Mouse (Mus musculus) lung, embryonic 15.5 days (tissue): ENCODE results near the gene Gm21958. TPM values are rescaled to one million over a fixed set of nuclear protein-coding genes. Genes with fewer than 3 reads are reported as not detected.

ENCODE experiments used
- ATAC-seq: fragments of 200-750 bp; cut with Nextera tagmentation; 2 replicates; pipeline ENCODE4 v1.8.0; 2017; ENCODE audit warnings: moderate number of reproducible peaks, borderline replicate concordance; ENCODE audit not compliant: low FRiP score, low TSS enrichment; ENCODE audit errors: extremely low read depth
- H3K27ac ChIP-seq: fragments of 300-500 bp; sonication (generic); 2 replicates; pipeline ENCODE4 v1.5.1; 2015; ENCODE audit warnings: moderate library complexity, mild to moderate bottlenecking, inconsistent platforms
- H3K27me3 ChIP-seq: fragments of 300-500 bp; sonication (generic); 2 replicates; pipeline ENCODE4 v1.6.1; 2015; ENCODE audit warnings: inconsistent platforms
- H3K36me3 ChIP-seq: fragments of 300-500 bp; sonication (generic); 2 replicates; pipeline ENCODE4 v1.6.1; 2015; ENCODE audit warnings: inconsistent platforms
- H3K4me1 ChIP-seq: fragments of 300-500 bp; sonication (generic); 2 replicates; pipeline ENCODE4 v1.6.1; 2015; ENCODE audit warnings: inconsistent platforms
- H3K4me2 ChIP-seq: fragments of 300-500 bp; sonication (generic); 2 replicates; pipeline ENCODE4 v1.6.1; 2015; ENCODE audit warnings: inconsistent platforms, mild to moderate bottlenecking, moderate library complexity
- H3K4me3 ChIP-seq: fragments of 300-500 bp; sonication (generic); 2 replicates; pipeline ENCODE4 v1.5.1; 2015; ENCODE audit warnings: mild to moderate bottlenecking, inconsistent platforms
- H3K9ac ChIP-seq: fragments of 300-500 bp; sonication (generic); 2 replicates; pipeline ENCODE4 v1.6.1; 2015; ENCODE audit warnings: inconsistent platforms
- H3K9me3 ChIP-seq: fragments of 300-500 bp; sonication (generic); 2 replicates; pipeline ENCODE4 v1.6.1; 2016; ENCODE audit warnings: inconsistent platforms
- WGBS: fragments of 180-500 bp; shearing (Covaris S2); methylation state at CpG from one replicate; pipeline ENCODE4 v1.1.7; 2015; 5-methylcytosine and 5-hydroxymethylcytosine counted together
- polyA plus RNA-seq: library from polyadenylated mRNA; unstranded; fragments of >200 nt; fragmentation: Nextera tagmentation; extraction: Ambion mirVana; gene quantifications from 2 replicates; pipeline ENCODE4 v1.2.1, GENCODE M21; 2015

Gm21958 gene
- 0.65 and 0.70 TPM in 2 replicates for polyA plus RNA-seq

DNA sequence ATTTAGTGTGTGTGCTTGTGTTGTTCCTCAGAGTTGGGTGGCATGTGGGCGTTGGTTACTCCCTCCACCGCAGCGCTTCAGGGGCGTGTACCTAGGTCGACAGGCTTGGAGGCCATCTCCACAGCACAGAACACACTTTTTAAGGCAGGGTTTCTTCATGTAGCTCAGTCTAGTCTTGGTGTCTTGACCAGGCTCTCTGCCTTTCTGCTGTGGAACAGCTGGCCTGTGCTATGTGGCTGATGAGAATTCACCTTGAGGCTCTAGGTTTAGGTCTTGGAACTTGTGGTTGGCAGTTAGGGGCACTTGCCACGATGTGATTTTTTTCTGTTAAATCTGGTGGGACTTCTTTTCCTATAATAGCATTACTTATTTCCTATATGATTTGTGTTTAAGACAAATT is at the start of gene Gm21958:
Gene Gm21958, minus strand, starts transcription at position 101 of the 400 bp plus-strand sequence.
- ATAC-seq, result no peak
- H3K9me3 ChIP-seq, result no peaks in the 10 kb centered on the region
- H3K36me3 ChIP-seq, result peaks cover 71% of the 10 kb centered on the region

DNA sequence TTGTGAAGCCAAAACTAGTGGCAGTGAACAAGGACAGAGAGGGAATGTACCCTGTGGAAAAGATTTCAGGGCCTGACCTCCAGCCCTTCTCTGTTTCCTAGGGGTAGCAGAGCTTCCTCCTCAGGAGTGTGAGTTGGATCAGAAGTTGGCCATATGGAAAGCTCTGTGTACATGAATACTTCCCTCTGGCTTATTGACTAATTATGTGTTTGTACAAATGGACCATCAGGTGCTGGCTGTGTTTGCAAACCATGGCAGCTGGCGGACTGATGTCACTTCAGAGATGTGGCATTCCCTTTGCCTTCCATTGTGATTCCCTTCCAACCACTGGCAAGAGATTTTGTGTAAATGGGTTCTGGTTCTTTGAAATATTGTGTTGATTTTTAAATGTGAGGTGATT is 47.1 kb upstream of the Gm21958 start:
- H3K9me3 ChIP-seq, result no peaks in the 10 kb centered on the region; the same call in 1 of the 2 replicates
- H3K4me1 ChIP-seq, result peaks cover 45% of the 10 kb centered on the region
- no peaks in the 10 kb centered on the region for H3K27me3 ChIP-seq
- H3K4me2 ChIP-seq, result no peak overlapping the region
- H3K4me3 ChIP-seq, result no peak overlapping the region
- no peak overlapping the region for H3K9ac ChIP-seq
- no peaks in the 10 kb centered on the region for H3K36me3 ChIP-seq
- peak; percentile 44; the same call in 1 of the 2 replicates for ATAC-seq
- WGBS, result 36% methylated on average over 1 of the region's 1 CpGs
- no peak overlapping the region for H3K27ac ChIP-seq

More for the DNA sequence above, at the start of gene Gm21958:
- WGBS, result 87% methylated on average over 6 of the region's 6 CpGs
- Histone ChIP-seq H3K9ac (no peak within 1 kb of the TSS), H3K27ac (no peak within 1 kb of the TSS), H3K27me3 (no peaks in the 10 kb centered on the region), H3K4me2 (no peak within 1 kb of the TSS), H3K4me1 (no peaks in the 10 kb centered on the region), H3K4me3 (no peak within 1 kb of the TSS)

DNA sequence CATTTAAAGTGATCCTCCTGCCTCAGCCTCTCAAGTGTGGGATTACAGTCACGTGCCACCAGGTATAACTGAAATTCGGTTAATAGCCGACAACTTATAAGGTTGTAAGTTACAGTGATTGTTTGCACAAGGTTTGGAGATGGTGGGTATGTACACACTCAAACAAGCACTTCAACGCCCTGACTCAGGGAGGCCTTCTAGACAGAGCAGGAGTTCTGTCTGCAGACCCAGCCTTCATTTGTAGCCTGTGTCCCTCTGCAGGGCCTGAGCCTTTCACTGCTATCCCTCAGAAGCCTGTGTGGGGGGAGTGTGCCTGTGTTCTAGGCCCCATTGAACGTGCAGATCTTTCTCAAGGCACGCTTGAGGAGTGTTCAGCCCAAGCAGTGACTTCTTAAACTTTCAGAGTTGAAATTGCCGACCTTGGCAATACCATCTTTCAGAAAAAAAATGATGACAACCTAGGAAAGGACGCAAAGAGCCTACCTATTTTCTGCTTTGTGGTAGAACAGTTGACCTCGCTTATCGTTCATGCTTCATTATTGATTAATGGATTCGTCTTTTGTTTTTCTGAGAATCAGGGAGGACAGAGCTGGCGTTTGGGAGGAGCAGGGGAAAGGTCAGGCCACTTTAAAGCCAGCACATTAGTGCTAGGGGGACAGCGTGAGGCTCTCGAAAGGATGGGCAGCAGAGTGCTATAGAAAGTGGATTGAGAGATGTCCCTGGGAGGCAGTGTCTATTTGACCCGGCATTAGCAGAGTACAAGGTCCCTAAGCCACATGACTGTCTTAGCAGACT is 46.4 kb upstream of the Gm21958 start:
- Histone ChIP-seq H3K4me2 (no peak overlapping the region), H3K4me1 (peaks cover 49% of the 10 kb centered on the region), H3K27me3 (no peaks in the 10 kb centered on the region), H3K27ac (no peak overlapping the region), H3K9ac (no peak overlapping the region), H3K36me3 (no peaks in the 10 kb centered on the region), H3K4me3 (no peak overlapping the region), H3K9me3 (no peaks in the 10 kb centered on the region; the same call in 1 of the 2 replicates)
- 36% methylated on average over 15 of the region's 15 CpGs for WGBS
- no peak for ATAC-seq

DNA sequence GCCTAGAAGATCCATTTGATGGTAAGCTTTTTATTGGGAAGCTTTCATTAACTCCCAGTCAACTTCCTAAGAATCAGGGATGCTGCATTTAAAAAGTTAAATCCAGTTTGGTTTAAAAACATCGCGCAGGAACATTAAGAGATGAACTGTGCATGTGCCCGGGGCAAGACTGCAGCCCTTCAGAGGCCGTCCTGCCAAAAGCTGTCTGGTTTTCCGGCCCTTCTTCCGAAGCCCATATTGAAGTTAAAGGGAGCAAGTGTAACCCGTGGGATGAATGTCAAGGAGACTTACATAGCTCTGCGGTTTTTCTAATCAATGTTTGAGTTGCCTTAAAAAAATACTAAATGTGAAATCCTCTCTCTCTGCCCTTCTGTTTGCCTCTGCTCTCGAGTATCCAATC is 45.1 kb upstream of the Gm21958 start:
- WGBS, result 57% methylated on average over 9 of the region's 9 CpGs
- Histone ChIP-seq H3K4me2 (no peak overlapping the region), H3K36me3 (no peaks in the 10 kb centered on the region), H3K9ac (no peak overlapping the region), H3K9me3 (no peaks in the 10 kb centered on the region; the same call in 1 of the 2 replicates), H3K4me3 (no peak overlapping the region), H3K4me1 (peaks cover 58% of the 10 kb centered on the region), H3K27me3 (no peaks in the 10 kb centered on the region), H3K27ac (no peak overlapping the region)
- ATAC-seq, result no peak

DNA sequence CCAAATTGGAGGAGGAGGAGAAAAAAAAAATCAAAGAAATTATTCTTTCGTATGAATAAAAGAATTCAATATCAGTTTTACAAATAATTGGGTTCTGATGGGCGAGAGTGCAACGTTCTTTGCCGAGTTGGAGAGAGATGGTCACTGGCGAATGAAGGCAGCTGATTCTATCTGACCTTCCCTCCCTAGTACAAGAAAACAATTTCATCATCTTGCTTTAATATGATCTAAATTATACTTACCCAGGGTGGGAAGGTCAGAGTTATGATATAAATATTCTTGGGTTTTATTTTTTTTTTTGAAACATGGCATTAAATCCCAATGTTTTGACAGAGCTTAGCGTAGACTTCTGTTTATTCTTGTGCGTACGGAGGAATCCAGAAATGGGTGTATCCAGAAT is 43.3 kb upstream of the Gm21958 start:
- no peak overlapping the region for H3K9ac ChIP-seq
- H3K27me3 ChIP-seq, result no peaks in the 10 kb centered on the region
- WGBS, result 55% methylated on average over 8 of the region's 8 CpGs
- no peaks in the 10 kb centered on the region; the same call in 1 of the 2 replicates for H3K9me3 ChIP-seq
- H3K4me1 ChIP-seq, result peaks cover 53% of the 10 kb centered on the region
- no peaks in the 10 kb centered on the region for H3K36me3 ChIP-seq
- H3K4me2 ChIP-seq, result peak overlapping the region; percentile 98
- no peak overlapping the region for H3K27ac ChIP-seq
- no peak overlapping the region for H3K4me3 ChIP-seq
- ATAC-seq, result no peak

DNA sequence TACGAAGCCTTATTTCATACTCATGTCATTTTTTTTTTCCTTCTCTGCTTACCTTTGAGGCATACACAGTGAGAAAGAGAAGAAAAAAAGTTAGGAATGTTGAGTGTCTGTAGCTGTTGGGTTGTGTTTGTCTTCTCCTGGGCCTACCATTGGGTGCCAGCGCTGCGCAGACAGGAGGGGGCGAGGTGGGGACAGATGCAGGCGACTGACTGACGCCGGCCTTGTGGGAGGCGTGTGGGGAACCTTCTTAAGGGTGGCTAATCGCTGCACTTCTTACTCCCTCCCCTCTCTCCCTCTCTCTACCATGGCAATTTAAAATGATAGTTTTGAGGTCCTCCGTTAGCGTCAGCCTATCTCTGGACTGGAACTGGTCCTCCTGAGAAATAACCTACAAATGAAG is 41.9 kb upstream of the Gm21958 start:
- Histone ChIP-seq H3K4me3 (peak overlapping the region; percentile 64), H3K9ac (peak overlapping the region; percentile 63), H3K27me3 (no peaks in the 10 kb centered on the region), H3K4me2 (peak overlapping the region; percentile 98), H3K9me3 (no peaks in the 10 kb centered on the region), H3K4me1 (peaks cover 48% of the 10 kb centered on the region), H3K36me3 (peaks cover 5% of the 10 kb centered on the region), H3K27ac (peak overlapping the region; percentile 83)
- WGBS, result under 1% methylated on average over 11 of the region's 11 CpGs
- ATAC-seq, result peak; percentile 61

DNA sequence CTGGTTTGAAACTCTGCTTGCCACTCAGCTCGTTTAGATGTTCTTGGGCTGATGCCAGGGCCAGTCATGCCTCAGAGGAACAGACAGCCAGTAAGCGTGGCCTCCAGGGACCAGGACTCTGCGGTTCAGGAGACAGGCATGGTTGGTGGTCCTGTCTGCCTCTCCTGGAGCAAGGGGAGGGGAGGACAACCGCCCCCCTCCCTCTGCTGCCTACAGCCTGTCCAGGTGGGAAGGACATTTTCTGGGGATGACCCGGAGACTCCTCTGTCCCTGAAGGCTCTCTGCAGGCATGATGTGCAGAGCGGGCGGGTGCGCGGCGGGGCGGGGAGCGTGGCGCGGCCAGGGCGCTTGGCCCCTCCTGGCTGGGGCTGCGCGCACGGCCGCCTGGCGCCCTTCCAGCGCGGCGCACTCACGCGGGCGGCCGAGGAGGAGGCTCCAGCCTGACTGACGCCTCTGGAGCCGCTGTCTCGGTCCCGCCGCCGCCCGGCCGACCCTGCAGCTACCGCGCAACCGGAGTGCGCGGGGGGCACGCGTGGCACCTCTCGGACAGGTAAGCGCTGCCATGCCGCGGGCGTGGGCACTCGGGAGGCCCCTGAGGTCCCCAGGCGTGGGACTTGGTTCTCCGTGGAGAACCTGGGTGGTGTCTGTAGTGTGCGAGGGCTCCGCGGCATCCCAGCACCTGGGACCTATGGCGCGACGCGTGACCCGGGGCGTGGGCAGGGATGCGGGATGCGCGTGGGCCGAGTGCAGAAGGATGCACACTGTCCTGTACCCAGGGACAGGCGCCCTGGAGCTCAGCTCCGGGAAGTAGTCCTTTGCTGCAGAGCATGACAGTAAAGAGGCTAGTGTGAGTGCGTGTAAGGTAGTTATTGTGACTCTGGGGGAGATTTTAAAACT is 41.2 kb upstream of the Gm21958 start, which contains the start of gene Smad9:
Gene Smad9, plus strand, starts transcription at position 438 of the 897 bp plus-strand sequence.
- peak; percentile 90 for ATAC-seq
- peak within 1 kb of the TSS; percentile 64 for H3K4me3 ChIP-seq
- WGBS, result under 1% methylated on average over 51 of the region's 66 CpGs
- peaks cover 42% of the 10 kb centered on the region for H3K4me1 ChIP-seq
- H3K9me3 ChIP-seq, result no peaks in the 10 kb centered on the region
- peak within 1 kb of the TSS; percentile 83 for H3K27ac ChIP-seq
- peak within 1 kb of the TSS; percentile 63 for H3K9ac ChIP-seq
- H3K27me3 ChIP-seq, result no peaks in the 10 kb centered on the region
- peak within 1 kb of the TSS; percentile 98 for H3K4me2 ChIP-seq
- H3K36me3 ChIP-seq, result peaks cover 12% of the 10 kb centered on the region

DNA sequence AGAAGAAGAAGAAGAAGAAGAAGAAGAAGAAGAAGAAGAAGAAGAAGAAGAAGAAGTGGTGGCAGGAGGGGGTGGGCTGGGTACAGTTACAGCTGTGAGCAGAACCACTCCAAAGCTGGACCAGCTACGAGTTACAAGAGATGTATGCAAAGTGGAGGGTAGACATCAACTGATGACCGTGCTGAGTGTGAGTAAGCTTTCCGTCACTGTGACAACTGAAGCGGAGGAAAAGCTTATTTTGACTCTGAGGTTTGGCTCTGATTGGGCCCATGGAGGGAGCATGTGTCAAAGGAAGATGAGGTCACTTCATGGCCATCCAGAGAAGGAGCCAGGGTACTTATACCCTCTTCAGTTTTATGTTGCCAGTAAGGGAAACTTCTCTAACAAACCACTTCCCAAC is 39.3 kb upstream of the Gm21958 start:
- Histone ChIP-seq H3K9me3 (no peaks in the 10 kb centered on the region), H3K27ac (no peak overlapping the region), H3K4me2 (no peak overlapping the region), H3K27me3 (no peaks in the 10 kb centered on the region), H3K4me3 (no peak overlapping the region), H3K36me3 (peaks cover 32% of the 10 kb centered on the region), H3K4me1 (peaks cover 35% of the 10 kb centered on the region), H3K9ac (no peak overlapping the region)
- no peak for ATAC-seq
- 71% methylated on average over 4 of the region's 4 CpGs for WGBS

DNA sequence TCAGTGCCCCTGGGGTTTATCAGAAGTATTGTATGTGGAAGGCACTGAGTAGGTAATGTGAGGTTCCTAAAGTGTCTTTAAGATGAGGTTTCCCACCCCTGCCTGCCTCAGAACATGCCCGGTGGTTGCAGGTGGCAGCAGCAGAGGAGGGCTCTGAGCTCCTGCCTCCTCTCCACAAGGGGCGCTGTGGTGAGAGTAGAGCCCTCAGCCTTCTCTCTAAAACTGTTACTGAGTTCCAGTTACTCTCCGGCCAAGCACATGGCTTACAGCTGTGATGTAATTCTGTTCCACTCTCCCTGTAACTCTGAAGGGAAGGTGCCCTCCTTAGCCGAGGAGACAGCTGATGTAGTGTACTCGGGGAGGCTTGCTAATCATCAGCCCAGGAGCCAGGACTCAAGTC is 31.6 kb upstream of the Gm21958 start:
- 63% methylated on average over 5 of the region's 5 CpGs for WGBS
- Histone ChIP-seq H3K27me3 (no peaks in the 10 kb centered on the region), H3K4me3 (no peak overlapping the region), H3K9ac (no peak overlapping the region), H3K27ac (no peak overlapping the region), H3K4me2 (no peak overlapping the region), H3K9me3 (no peaks in the 10 kb centered on the region), H3K36me3 (peaks cover 96% of the 10 kb centered on the region), H3K4me1 (no peaks in the 10 kb centered on the region)
- no peak for ATAC-seq

DNA sequence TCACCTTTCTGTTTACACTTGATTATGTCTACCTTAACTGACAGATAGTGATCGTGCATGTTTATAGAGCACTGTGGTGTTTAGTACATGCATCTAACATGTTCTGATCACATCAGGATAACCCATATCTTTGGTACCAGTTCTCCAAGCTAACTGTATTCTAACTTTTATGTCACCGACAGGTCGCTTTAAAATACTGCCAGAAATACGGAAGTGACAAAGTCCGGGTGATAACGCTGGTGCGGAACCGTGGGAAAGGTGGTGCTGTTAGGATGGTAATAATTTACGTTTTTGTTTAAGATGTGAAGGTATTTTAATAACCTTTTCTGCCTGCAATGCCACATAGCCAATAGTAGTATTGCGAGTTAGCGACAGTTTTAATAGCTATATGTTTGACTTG is 27.8 kb upstream of the Gm21958 start:
- WGBS, result 94% methylated on average over 11 of the region's 11 CpGs

DNA sequence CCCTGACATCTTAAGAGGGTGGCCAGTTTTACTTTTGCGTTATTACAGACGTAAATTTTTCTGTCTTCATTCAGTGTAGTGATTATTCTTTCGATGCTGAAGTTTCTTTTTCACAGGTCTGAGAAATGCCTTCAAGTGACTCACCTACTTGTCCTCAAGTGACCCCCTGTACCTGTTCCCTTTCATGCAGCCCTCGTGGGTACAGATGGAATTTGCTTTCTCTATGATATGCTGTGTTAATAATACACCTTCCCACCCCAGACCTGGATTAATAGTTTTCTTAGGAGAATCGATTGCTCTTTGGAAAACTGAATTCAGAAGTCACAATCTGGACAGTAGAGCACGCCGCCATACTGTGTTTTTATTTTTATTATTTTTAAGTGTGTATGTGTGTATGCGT is 23.2 kb upstream of the Gm21958 start:
- no peak overlapping the region for H3K9ac ChIP-seq
- no peak overlapping the region for H3K4me3 ChIP-seq
- 85% methylated on average over 8 of the region's 8 CpGs for WGBS
- no peaks in the 10 kb centered on the region for H3K9me3 ChIP-seq
- ATAC-seq, result no peak
- peaks cover 10% of the 10 kb centered on the region for H3K4me1 ChIP-seq
- H3K27ac ChIP-seq, result no peak overlapping the region
- peaks cover 30% of the 10 kb centered on the region for H3K36me3 ChIP-seq
- no peaks in the 10 kb centered on the region for H3K27me3 ChIP-seq
- H3K4me2 ChIP-seq, result no peak overlapping the region

More for the DNA sequence above, 27.8 kb upstream of the Gm21958 start:
- Histone ChIP-seq H3K4me1 (no peaks in the 10 kb centered on the region; the same call in 1 of the 2 replicates), H3K36me3 (peaks cover 71% of the 10 kb centered on the region), H3K27me3 (no peaks in the 10 kb centered on the region), H3K27ac (no peak overlapping the region), H3K9ac (no peak overlapping the region), H3K4me2 (no peak overlapping the region), H3K9me3 (no peaks in the 10 kb centered on the region), H3K4me3 (no peak overlapping the region)
- no peak for ATAC-seq
